Mouse (Mus musculus) CH12F3 (cell line): ENCODE measurements around the gene Dnm2.
"Not testable (repeated sequence)": the region's sequence is repeated elsewhere in the genome, so short reads cannot be mapped to it uniquely, and the experiment has no call there.

Source experiments
- in situ Hi-C: fragments of 300-500 bp; cut with MboI; formaldehyde crosslinking; loops from 2 replicates; pipeline ENCODE4 v1.14.3; 2020; ENCODE audit warnings: low sequenced_read_pairs

Dnm2 gene

DNA sequence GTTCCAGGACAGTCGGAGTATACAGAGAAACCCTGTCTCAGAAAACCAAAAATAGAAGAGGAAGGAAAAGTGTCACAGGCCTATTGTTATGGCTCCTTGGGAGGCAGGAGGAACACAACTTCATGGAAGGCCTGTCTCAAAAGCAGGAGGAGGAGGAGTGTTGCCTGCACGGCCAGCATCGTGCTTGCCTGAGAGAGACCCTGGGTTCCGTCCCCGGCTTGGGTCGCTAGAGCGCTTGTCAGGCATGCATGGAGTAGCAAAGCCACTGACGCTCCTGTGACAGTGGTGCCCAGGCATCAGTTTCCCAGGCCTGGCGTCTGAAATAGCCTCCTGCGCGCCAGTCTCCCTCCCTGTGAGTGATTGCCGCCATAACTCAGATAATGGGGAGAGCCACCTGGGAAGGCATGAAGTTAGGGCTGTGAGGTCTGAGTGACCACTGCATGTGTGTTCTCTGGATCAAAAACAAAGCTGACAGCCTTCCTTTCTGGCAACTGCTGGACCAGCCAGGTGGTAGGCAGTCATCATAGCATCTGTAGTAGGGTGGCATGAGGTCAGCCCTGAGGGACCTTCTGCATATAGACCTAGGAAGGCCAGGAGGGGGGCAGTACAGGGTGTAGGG lies 73.7 kb downstream of the Dnm2 start:
- in situ Hi-C loops, result no loop called here

DNA sequence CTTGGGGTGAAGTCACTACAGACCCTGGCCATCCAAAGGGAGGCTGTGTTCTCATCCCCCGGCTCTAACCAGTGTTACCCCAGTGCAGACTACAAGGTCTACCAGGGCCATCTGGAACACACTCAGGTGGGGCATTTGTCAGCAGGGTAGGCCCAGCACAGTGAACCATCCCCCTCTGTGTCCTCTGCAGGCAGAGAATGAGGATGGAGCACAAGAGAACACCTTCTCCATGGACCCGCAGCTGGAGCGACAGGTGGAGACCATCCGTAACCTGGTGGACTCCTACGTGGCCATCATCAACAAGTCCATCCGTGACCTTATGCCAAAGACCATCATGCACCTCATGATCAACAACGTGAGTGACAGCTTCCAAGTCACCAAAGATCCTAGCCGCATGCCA lies 78.6 kb downstream of the Dnm2 start:
- in situ Hi-C loops, result no loop called here

DNA sequence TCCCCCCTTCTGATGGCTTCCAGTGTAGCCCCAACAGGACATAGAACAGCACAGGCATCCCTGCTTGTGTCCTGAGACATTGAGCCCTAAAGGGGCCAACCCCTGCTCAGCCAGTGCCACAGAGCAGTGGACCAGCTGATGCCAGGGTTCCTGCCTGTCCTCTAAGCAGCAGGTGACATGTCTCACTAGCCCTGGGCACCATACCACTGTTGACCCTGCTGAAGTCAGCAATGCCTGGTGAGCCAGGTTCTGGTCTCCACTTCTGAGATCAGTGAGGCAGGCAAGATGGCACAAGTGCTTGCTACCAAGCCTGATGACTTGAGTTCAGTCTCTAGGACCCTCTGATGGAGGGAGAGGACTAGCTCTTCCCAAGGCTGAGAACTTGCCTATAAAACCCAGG lies 81.1 kb downstream of the Dnm2 start:
- in situ Hi-C loops, result no loop called here

DNA sequence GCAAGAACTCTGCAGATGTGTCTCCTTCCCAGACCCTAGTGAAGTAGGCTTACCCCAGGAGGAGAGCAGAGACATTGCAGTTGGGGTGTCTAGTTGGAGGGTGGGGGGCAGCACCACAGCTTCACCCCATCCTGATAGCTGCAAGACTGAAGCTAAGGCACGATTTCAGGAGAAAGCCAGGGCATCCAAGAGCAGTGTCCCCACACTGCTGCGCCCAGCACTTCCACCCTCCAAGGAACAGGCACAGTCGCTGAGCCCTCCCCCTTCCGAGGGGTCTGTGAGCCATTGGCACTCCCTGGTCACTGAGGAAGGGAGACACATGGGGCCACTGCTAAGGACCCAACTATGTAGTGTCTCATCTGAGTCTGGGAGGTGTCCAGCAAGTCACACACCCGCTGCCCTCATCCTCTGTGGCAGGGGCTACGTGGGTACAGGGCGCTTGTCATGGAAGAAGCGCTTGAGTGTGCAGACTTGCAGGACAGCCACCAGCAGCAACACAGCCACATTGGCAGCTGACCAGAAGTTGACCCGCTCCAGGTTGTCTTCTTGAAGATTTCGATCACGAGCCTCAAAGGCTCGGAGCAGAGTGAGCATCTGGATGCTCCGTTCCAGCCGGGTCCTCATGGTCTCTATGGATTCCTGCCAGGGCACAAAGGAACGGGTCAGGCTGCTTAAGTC lies 83.2 kb downstream of the Dnm2 start:
- in situ Hi-C loops, result no loop called here

DNA sequence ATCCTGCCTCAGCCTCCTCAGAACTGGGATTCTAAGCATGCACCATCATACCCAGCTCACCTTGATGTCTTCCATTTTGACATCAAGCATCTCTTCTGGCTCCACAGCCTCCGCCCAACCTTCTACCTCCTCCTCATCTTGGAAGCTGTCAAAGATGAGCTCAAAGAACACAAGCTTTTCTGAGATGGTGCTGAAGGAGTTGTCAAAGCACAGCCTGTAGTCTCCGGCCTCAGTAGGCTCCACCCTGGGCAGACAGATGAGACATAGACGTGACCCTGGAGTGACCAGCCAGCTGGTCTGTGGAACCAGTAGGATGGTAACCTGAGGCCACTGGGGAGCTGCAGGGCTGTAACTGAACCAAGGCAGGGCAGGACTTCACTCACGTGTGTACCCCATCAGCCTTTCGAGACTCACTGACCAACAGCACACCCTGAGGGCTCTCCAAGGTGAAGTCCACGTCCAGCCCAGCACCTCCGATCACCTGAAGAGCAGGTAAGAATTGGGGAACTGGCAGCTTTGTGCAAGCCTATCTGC lies 84.2 kb downstream of the Dnm2 start:
- in situ Hi-C loops, result no loop called here

DNA sequence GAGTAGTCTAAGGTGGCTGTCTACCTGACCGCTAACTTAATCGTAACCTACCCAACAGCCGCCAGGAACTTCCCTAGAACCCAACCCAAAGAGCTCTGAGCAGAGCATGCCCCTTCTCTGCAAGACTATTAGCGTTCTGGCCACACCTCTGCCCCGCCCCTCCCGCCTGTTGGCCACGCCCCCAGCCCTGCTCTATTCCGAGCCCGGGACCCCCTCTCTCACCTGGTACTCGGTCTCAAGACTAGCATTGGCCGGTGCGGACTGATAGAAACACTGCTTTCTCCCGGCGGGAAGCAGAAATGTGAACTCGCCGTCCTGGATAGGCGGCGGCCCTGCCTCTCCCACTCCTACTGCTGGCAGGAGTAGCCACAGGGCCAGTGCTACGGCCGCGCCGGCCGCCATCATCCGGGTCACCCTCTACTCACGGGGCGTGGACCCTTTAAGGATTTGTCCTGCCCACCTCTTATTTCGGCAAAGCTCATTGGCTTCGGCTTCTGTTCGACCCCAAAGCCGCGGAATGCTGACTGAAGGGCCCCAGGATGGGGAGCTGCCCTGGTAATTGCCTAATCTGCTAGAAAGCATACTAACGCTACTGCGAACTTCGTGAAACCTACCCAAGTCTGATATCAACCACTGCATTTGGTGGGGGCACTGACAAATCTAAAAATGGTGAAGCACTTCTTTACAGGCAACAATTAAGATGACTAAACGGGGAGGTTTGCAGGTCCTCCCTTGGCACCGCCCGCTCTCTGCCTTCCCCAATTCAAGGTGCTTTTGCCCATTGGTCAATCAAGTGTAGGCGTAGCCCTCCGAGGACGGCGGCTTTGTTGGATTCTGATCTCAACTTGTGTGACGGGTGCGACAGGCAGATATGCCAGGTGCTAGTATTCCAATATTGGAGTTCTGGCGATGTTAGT lies 85.3 kb downstream of the Dnm2 start, which contains the start of gene Tmed1:
Gene Tmed1 (minus strand): TSS at position 481 of the 917 bp plus-strand sequence.
- in situ Hi-C loops, result no loop called here

DNA sequence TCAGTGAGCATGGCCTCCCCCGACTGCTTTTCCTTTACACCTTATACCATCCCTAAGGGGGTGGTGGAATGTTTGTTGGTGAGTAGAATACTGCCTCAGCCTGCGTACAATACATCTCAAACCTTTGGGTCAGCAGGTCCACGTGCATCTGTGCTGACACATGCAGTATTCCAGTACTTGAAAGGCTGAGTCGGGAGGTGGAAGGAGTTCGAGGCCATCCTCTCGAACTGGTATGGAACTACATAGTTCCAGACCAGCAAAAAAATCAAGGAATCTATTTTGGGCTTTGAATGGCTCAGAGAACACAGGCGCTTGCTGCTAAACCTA lies 85.9 kb downstream of the Dnm2 start:
- in situ Hi-C loops, result no loop called here

DNA sequence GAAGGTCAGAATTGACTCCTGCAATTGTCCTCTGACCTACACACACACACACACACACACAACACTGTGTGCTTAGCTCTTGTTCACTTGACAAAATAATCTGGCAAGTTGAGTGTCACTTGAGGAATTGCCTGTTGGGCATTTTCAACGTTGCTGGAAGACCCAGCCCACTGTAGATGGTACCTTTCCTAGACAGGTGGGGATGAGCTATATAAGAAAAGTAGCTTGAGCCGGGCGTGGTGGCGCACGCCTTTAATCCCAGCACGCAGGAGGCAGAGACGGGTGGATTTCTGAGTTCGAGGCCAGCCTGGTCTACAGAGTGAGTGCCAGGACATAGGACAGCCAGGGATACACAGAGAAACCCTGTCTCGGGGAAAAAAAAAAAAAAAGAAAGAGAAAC lies 86.3 kb downstream of the Dnm2 start:
- in situ Hi-C loops, result no loop called here

DNA sequence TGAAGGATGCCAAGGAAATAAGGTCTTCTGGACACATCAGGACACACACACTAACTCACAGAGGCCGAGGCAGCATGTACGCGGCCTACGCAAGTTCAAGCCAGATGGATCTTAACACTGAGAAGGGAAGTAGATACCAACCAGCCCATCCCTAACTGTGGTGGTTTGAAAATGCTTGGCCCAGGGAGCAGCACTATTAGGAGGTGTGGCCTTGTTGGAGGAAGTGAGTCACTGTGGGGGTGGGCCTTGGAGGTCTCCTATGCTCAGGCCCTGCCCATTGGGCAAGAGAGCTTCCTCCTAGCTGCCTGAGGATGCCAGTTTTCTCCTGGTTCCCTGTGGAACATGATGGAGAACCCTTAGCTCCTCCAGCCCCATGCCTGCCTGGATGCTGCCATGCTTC lies 88.8 kb downstream of the Dnm2 start:
- in situ Hi-C loops, result no loop called here

DNA sequence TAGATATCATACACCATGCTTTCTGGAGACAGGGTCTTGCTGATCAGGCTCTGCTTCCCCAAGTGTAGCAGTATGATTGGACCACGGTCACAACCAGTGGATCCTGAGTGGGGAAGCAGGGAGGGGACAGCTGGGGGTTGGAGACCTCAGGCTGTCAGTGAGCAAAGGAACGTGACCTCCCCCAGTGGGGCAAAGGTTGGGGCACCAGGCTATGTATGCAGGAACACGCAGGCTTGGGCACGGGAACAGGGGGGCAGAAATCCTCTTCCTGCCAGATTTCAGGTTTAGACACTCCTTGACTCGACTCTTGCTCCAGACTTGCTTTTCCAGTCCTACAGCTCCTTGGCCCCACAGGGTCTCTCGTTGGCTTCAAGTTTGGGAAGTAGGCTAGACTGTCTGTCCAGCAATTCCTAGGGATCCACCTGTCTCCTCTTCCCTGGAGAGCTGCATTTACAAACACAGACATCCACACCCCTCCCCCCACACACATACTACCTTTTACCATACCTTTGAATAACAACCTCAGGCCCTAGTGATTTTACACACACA lies 93.3 kb downstream of the Dnm2 start:
- in situ Hi-C loops, result no loop called here

DNA sequence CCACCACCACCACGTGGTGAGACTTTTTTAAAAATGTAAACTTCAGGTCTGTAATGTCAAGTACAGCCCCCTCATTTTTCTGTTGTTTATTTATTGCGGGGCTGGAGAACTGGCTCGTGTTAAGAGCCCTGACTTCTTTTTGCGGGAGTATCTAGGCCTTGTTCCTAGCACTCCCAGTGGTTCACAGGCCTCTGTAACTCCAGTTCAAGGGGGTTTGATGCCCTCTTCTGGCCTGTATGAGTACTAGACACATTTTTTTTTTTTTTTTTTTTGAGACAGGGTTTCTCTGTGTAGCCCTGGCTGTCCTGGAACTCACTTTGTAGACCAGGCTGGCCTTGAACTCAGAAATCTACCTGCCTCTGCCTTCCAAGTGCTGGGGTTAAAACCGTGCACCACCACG lies 94.0 kb downstream of the Dnm2 start:
- in situ Hi-C loops, result not testable (repeated sequence)

DNA sequence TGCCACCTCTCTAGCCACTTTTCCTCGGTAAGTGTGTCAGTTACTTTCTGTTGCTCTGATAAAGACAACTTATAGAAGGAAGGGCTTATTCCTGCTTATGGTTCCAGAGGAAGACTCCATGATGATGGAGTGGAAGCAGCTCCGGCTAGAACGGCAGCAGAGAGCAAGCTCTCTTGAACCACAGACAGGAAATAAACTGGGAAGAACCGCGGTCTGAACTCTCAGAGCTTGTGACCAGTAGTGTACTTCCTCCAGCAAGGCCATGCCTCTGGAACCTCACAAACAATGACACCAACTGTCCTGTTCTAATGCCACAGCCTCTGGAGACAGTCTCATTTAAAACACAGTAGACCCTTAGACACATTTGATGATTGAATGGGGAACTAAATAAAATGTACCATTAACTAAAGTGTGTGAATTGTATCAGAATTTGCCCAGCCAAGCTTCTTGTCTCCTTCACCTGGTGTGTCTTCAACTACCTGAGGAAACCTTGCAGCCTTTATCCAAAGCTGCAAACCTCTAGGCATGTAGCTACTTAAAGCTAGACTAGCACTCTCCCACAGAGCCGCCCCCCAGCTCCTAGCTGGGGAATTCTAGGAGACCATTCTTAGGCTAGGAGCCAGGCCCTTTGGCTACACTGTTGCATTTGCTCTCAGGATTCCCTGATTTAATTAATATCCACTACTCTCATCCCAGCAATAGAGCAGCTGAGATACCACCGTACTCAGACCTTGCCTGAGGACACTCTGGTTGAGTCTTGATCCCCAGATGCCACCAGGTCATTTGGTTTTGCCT lies 100.6 kb downstream of the Dnm2 start:
- in situ Hi-C loops, result no loop called here

DNA sequence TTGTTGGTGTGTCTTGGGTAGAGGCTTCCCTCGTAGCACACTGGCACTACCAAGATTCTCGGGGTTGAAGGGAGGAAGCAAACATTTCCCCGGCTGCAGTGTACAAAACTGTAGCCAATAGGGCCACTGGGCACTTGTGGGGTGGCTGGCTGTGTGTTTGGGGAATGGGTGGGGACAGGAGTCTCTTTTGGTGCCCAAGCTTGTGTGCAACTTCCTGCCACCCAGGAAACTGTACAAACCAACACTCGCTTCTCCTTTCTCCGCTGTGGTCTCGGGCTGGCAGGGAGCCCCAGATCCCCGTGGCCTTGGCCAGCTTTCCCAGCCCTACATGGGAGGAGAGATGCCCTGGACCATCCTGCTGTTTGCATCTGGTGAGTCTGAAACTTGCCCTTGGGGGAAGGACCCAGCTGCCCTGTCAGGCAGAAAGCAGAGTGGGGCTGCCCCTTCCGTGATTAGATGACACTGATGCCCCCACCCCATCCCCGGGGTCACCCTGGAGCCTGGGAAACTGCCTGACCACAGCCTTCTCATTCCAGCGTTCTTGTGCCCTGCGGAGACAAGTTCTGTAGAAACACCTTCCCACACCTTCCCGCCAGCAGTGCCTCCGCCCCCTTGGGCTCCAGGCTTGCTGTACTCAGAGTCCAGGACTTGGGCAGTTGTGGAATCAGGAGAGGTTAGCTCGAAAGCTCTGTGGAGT lies 101.4 kb downstream of the Dnm2 start, which contains the start of gene AB124611:
Gene AB124611 (plus strand): TSS at position 240 of the 697 bp plus-strand sequence.
- in situ Hi-C loops, result no loop called here

DNA sequence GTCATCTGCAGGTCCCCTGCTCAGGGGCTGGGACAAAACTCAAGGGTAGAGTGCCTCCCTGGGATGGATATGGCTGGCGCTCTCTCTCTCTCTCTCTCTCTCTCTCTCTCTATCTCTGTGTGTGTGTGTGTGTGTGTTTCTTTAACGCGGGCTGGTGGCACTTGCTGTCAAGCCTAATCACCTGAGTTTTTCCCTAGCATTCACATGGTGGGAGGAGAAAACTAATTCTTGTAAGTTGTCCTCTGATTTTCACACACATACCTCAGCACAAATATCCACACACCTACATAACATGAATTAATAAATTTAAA lies 101.9 kb downstream of the Dnm2 start:
- in situ Hi-C loops, result no loop called here

DNA sequence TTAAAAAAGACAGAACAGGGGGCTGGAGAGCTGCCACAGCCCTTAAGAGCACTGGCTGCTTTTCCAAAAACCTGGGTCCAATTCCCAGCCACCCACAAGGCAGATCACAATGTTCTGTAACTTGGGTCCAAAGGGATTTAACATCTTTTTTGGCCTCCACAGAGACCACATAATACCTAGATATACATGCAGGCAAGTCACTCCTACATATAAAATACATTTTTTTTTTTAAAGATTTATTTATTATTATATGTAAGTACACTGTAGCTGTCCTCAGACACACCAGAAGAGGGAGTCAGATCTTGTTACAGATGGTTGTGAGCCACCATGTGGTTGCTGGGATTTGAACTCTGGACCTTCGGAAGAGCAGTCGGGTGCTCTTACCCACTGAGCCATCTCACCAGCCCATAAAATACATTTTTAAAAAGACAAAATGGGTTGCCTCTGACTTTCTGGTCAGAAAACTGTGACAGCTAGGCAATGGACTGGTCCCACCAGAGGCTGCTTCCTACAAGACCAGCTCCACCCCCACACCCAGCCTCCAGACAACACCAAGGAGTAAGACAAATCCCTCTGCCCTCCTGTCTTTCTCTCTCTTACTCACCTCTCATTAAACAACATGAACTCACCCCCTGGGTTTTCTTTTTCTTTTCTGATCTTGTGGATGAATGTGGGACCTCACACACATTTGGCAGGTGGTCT lies 102.5 kb downstream of the Dnm2 start:
- in situ Hi-C loops, result no loop called here

DNA sequence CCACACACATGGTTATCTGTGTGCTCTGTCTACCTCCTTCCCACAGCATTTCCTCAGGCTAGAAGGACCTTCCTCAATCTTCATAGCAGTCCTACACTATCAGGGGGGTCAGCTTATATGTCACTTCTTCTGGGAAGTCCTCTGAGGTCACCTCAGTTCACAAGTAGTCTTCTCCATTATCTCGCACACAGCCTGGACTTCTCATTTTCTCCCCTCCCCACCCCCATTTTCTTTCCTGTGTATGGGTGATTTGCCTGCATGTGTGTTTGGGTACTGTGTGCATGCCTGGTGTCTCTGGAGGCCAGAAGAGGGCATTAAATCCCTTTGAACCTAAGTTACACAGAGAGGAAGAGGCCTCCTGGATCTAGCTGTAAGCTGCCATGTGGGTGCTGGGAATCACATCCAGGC lies 103.2 kb downstream of the Dnm2 start:
- in situ Hi-C loops, result no loop called here

DNA sequence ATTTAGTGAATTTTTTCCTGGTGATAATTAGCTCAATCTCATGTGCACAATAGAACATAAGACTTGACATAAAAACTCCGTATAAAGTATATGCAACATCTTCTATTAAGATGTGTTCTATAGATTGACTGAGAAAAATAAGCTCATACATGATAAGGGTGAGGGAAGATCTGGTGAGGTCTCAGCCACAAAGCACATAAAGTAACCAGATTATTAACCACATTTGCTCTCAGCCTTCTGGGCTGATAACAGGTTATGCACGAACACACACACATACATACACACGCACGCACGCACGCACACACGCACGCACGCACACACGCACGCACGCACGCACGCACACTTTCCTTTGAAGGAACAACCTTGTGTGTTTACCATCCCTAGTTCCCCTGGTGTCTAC lies 111.8 kb downstream of the Dnm2 start:
- in situ Hi-C loops, result no loop called here

DNA sequence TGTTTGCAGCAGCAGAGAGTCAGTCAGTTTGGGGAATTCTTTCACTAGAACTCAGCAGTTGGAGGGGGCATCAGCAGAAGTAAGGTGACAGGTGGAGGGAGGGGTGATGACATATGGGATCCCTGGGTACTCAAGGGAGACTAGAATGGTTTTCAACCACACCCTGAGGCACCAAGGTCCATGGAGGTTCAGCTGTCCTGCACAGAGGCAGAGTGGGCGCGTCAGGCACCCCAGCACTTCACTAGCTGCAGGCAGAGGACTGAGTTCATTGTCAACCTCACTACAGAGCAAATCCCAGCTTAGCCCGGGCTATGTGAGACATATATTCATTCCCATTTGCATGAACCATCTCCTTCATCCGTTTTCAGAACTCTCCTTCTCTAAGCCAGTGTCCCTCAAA lies 112.3 kb downstream of the Dnm2 start:
- in situ Hi-C loops, result no loop called here

DNA sequence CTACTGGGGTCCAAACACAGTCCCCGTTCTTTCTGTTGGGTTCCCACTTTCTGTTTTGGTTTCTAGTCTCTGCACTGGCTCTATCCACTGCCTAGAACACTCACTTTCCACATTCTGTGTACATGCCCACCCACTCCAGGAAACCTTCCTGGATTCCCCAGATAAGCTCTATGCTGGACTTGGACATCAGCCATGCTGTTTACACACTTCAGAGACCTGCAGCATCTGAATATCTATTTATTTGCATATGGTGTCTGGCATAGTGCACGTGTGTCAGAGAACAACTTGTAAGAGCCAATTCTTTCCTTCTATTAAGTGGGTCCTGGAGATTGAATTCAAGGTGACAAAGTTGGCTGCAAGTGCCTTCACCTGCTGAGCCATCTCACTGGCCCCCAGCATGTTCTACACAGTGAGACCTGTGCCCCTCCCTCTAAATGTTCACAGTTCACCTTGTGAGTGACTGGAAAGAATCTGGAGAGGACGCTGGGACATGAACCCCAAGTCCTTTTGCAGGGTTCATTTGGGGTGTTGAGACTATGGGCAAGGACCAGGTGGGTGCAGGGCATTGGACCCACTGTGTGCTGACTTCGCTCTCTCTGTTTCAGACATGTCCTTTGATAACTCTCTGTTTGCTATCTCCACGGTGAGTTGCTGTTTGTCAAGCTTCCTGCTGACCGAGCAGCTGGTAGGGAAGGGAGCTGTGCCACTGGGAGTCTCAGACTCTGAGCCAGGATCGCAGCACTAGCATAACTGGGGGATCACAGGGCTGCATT lies 115.5 kb downstream of the Dnm2 start:
- in situ Hi-C loops, result no loop called here
